Mouse (Mus musculus) liver, adult (tissue): ENCODE measurements around the gene Ang.

Source experiments
- GATA4 ChIP-seq: IDR thresholded peaks from 2 replicates; pipeline ENCODE4 v1.6.1; 2014; ENCODE audit warnings: mild to moderate bottlenecking, low read length; ENCODE audit not compliant: insufficient replicate concordance

The Ang gene

DNA sequence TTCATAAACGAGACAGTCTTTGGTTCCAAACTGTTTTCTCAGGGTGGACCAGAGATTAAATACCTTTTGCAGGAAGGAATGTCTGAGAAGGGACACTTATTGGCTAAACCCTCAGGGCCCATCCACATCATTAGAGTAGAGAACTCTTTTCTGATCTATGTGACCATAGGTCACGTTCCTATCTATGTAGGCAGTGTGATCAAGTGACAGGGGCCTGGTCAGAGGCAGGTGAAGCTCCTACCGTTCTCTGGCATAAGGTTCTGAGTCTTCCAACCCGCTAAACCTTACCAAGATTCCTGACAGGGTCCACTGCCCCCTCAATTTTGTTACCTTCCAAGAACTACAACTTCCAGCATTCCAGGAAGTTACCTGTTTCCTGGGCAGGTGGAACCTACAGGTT is 51.2 kb downstream of the Ang start:
- TF ChIP-seq GATA4, result no peak

DNA sequence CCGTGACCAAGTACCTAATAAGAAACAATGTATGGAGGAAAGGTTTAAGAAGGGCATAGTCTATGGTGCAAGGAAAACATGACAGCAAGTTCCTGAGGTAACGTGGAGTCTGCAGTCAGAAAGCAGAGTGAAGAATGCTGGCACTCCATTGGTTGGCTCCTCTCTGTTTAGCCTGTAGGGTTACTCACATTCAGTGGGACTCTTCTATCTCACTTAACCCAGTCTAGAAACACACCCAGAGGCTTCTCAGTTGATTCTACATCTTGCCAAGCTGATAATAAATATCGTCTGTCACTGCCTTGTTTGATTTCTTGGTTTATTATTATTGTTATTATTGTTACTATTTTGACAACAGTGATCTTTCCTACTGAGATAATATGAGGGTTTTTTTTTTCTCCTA is 51.6 kb downstream of the Ang start:
- no peak for TF ChIP-seq GATA4

GRCm38 (mm10) chr14:51143287-51143686 is 52.3 kb downstream of the Ang start:
- no peak for TF ChIP-seq GATA4

DNA sequence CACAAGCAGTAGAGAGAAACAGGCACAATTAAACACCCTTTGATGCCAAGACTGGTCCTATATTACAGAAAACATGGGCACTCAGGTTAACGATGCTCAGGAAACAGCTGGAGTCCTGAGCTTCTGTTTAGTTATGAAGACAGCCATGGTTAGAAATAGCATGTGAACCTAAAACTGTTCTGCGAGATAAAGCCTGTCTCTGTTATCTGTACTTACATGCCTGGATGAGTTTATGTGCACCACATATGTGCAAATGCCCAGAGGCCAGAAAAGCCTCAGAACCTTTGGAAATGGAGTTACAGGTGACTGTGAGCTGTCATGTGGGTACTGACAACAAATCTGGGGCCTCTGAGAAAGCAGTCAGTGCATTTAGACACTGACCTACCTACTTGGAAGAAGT is 53.0 kb downstream of the Ang start:
- no peak for TF ChIP-seq GATA4

GRCm38 (mm10) chr14:51144451-51144850 is 53.5 kb downstream of the Ang start:
- no peak for TF ChIP-seq GATA4

DNA sequence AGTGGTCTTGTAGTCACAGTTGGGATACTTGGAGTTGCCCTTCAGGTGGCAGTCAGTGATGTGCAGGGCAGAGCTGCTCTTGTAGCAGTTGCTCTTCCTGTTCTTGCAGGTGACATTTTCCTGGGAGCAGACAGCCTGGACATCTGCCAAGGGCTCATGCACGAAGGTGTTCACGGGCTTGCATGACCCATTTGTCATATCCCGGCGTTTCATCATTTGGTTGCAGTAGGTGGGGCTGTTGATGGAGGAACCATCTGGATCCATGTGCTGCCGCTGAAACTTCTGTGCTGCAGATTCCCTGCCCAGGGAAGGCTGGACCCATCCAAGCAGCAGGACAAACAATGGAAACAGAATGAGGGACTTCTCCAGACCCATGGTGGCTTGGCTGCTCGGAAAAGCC is 54.6 kb downstream of the Ang start:
- TF ChIP-seq GATA4, result no peak

DNA sequence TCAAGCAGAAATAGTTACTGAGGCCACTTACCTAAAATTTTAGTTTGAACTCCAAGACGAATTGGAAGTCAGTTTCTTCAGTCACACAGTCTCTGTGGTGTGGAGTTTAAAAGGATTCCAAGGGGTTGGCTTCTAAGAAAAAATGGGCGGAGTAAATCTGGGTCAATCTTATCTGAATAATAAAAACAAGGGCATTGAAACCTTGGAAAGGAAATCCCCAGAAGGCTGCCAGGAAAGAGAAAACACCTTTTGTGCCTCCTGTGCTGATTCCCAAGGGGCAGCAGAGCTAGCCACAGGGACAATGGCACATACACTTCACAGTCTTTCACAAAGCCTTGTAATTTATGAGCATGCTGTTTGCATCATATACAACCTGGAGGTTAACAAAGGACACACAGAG is 55.7 kb downstream of the Ang start, which contains the start of gene Rnase1:
Gene Rnase1 (minus strand): TSS at position 101 of the 400 bp plus-strand sequence.
- no peak for TF ChIP-seq GATA4

DNA sequence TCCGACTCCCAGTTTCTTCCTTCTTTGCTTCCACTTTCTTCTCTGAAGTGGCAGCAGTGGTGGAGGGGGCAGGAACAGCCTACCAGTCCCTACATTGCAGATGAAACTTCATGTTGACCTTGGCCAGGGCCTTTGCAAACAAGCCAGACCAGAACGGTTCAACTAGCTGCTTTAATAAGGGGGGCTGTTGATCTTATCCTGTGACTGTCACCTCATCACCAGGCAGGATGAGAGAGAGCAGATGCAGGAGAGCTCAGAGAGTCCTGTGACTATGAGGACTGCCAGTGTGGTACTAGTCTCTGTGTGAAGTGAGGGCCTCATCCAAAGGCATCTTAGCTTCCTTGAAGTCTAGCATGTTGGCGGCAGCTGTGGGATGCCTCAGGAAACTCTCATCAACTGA is 57.1 kb downstream of the Ang start:
- TF ChIP-seq GATA4, result no peak

GRCm38 (mm10) chr14:51149164-51149563 is 58.2 kb downstream of the Ang start:
- no peak for TF ChIP-seq GATA4

DNA sequence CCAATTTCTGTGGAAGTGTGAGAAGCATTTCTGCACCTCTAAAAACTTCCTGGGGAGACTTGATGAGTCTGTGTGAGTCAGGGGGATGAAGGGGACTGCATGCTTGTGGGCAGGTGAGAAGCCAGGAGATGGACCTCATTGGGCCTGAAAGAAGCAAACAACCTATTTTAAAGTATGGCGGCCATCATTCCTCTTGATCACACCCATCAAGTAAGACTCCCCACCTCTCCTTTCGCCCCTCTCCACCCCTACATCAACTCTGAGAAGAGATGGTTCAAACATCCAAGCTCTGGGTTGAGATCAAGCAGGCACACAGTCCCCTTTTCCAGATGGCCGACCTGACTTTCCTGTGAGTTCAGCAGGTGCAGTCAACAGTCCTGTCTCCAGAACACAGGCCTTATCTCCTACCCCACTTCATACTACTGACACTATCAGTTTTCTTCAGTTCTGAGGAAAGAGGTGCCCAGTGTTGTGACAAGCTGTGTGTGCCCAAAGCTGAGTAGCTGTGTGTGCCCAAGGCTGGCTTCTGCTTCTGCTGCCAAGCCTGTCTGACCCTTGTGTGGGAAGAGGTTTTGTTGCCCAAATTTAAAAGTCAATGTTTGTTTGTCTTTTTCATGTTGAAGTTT is 59.4 kb downstream of the Ang start:
- no peak for TF ChIP-seq GATA4
